Mouse (Mus musculus): ENCODE results near the gene Mon2.

The Mon2 gene

DNA sequence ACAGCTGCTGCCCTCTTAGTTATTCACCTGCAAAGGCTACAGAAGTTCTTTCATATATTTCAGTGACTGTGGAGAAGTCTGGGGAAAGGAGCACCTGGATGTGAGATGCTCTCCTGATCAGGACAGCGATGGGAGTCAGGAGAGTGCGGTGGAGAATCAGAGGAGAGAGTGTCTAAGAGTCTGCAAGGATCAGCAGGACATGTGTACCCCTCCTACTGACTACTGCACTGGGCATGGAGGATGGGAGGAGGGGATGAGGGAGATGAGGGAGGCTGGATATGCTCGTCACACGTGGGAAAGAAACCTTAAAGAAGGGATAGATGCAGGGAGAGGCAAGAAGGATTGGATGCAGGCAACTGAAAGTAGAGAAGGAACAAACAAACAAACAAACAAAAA is 112.1 kb downstream of the Mon2 start:
- no peak for DNase-seq (ENCODE audit: low spot score in 2 of 2)

- no peak for DNase-seq (ENCODE audit: low spot score in 2 of 2)
These were observed 112.7 kb downstream of the Mon2 start for GRCm38 (mm10) chr10:122963463-122964240.

DNA sequence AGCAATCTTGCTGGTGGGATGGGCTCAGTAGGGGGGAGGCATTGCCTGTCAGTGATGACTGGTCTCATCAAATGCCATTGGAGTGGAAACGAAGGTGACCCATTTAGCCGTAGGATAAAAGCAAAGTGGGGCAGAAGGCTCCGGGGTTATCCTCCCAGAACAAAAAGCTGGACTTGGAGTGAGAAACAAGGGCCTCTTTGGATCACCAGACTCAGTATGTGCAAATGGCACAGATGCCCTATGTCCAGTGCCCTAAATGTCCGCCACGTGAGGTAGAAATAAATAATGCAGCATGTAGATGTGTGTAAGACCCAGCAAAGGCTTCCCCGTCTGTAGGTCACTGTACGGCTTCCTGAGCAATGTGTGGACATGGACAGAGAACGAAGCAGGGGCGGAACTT is 113.7 kb downstream of the Mon2 start:
- no peak for DNase-seq (ENCODE audit: low spot score in 2 of 2)

- DNase-seq (ENCODE audit: low spot score in 2 of 2): no peak
These were observed 114.8 kb downstream of the Mon2 start for GRCm38 (mm10) chr10:122961494-122961893.

DNA sequence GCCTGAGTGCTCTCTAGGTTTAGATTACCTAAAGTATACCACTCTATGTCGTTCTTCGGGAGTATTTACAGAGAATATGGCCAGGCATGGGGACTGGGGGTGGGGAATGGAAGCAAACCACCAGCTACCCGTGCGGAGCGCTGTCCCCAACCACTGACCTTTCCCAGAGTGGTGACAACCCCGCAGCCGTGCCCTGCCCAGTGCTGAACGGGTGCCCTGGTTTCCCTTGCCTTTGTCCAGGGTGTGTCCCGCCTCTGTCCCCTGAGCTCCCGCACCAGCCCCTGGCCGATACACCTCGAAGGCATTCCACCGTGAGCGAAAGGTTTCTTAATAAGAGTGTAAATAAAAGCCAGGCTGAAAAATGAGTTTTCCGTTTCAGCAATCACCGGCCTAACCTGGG is 115.6 kb downstream of the Mon2 start:
- DNase-seq (ENCODE audit: low spot score in 2 of 2): no peak

GRCm38 (mm10) chr10:122960216-122960615 is 116.1 kb downstream of the Mon2 start:
- no peak for DNase-seq (ENCODE audit: low spot score in 2 of 2)

GRCm38 (mm10) chr10:122958699-122959098 is 117.6 kb downstream of the Mon2 start:
- no peak for DNase-seq (ENCODE audit: low spot score in 2 of 2)

DNA sequence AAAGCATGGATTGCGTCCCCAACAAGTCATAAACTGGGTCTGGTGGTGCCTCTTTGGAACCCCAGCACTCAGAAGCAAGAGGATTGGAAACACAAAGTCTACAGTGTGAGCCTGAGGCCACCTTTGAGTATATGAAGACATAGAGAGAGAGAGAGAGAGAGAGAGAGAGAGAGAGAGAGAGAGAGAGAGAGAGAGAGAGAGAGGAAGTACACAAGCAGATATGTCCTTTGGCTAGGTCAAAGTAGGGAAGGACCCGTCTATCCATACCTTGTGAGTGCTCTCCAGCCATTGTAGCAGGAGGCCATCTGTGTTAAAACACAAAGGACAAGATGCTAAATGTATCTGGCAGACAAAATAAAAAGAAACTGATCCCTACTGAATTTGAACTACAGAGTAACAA is 118.4 kb downstream of the Mon2 start:
- no peak for DNase-seq (ENCODE audit: low spot score in 2 of 2)

DNA sequence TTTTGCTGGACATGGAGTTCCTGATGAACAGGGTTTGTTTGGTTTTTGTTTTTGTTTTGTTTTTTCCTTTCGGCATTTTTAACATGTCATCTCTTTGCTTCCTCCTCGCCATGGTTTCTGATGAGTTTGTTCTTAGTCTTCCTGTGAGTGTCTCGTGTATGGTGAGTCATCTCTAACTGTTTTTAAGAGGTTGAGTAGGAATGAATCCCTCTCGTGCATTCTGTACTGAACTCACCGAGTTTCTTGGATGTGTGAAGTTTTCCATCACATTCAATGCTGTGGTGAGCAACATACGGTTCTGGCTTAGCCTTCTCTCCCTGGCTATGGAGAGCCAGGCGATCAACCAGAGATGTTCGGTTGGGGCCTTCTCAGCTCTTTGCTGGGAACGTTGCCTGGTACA is 122.7 kb downstream of the Mon2 start:
- DNase-seq (ENCODE audit: low spot score in 2 of 2): no peak

- DNase-seq (ENCODE audit: low spot score in 2 of 2): no peak
These were observed 125.3 kb downstream of the Mon2 start for GRCm38 (mm10) chr10:122950966-122951365.

GRCm38 (mm10) chr10:122944888-122945287 is 131.4 kb downstream of the Mon2 start:
- DNase-seq (ENCODE audit: low spot score in 2 of 2): no peak

GRCm38 (mm10) chr10:122943824-122944223 is 132.5 kb downstream of the Mon2 start:
- no peak for DNase-seq (ENCODE audit: low spot score in 2 of 2)

DNA sequence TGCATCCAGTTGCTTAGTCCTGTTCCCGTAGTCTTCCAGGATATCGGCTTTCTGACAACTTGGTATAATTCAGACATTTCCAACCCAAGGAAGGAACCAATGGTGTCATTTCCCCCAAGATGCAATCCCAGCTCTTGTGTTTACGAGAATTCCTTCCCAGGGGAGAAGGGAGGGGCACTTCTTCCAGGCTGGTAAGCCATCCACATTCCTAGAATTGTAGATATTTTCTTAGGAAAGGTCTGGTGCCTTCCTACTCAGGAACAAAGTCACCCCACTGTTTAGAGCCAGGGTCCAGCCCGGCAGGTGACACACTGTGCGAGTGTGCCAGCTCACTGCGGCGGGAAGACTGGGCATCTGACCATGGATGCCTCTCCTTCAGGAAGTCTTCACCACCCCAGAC is 133.5 kb downstream of the Mon2 start:
- no peak for DNase-seq (ENCODE audit: low spot score in 2 of 2)
